Mouse (Mus musculus) liver, embryonic 14.5 days (tissue): Measurements from ENCODE around the gene 1190007I07Rik.

Experiments
- CTCF ChIP-seq: IDR thresholded peaks from 2 replicates; pipeline ENCODE4 v1.5.1; 2016; ENCODE audit warnings: antibody characterized with exemption, low read depth, control low read depth
- EP300 ChIP-seq: IDR thresholded peaks from 2 replicates; pipeline ENCODE4 v1.6.1; 2016; ENCODE audit warnings: antibody characterized with exemption, low read depth

DNA sequence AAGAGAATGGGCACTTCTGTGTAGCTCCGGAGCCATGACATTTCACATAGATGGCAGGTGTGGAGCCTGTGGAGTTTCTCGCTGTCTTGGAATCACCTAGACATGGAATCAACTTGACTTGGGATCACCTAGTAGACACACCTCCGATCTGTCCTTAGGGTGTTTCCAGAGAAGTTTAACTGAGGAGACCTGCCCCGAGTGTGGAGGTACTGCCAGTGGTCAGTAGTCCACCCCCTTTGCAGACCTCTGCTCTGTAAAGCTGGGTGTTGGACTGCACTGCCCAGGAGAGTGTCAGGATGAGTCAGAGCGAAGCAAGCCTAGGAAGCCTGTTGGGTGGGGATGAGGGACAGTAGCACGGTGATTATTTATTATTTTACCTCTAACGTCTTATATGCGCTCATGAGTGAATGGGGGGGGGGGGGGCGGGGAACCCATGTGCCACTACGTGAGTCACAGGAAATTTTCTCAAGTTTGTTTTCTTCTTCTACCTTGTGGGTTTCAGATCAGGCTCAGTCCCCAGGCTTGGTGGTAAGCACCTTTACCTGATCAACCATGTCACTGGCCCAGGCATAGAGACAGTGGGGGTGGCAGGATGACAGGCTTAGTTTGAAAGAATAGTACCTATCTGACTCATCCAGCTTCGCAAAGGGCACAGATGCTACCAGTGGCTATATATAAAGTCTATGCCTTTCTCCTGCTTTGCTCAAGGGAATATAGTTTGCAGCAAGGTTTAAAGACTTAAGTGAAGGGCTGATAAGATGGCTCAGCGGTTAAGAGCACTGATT lies 9.7 kb upstream of the 1190007I07Rik start:
- TF ChIP-seq CTCF = no peak
- no peak for TF ChIP-seq EP300
